Comparison of ENCODE assay signal across 8 mouse cellular contexts in the genomic region with DNA sequence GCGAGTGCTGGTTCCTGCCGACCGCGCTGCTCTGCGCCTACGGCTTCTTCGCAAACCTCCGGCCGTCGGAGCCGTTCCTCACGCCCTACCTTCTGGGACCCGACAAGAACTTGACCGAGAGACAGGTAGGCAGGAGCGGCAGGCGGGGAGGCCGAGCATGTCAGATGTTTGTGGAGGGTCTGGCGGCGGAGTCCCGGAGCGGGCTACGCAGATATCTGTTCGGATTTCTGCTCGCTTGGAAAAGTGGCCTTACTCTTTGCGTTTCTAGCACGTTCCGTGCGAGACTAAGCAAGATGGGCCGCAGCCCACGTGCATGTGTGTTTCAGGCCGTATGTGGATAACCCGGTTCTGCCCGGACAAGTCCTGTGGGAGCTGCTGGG. TPM values are rescaled to one million over a fixed set of nuclear protein-coding genes. Genes with fewer than 3 reads are reported as not detected.
DNase-seq lines count a peak whose midpoint lies in the region; ATAC-seq lines count a peak whose summit lies in the region.

No protein-coding gene starts in this region.

- H3K4me3 ChIP-seq in embryonic facial prominence, embryonic 11.5 days (ENCODE audit: low read depth, low read length), result peak overlapping the region; percentile 70
- peak overlapping the region; percentile 72 for H3K4me3 ChIP-seq in midbrain, embryonic 15.5 days

- peak; percentile 22 for DNase-seq in heart, adult 8-10 months (ENCODE audit: low spot score)
- DNase-seq in heart, adult 11 months, result no peak
- DNase-seq in 416B (ENCODE audit: low read depth), result peak; percentile 66
- no peak for DNase-seq in embryonic facial prominence, embryonic 11.5 days (ENCODE audit: low spot score)
- no peak for DNase-seq in thymus, postnatal 10 days (ENCODE audit: low spot score in 2 of 2)
- DNase-seq in thymus, postnatal 0 days (ENCODE audit: low spot score), result no peak

- peak overlapping the region; percentile 89 for H3K4me2 ChIP-seq in embryonic facial prominence, embryonic 11.5 days (ENCODE audit: low read depth, low read length)
- H3K4me2 ChIP-seq in midbrain, embryonic 15.5 days, result peak overlapping the region; percentile 74

- H3K9ac ChIP-seq in embryonic facial prominence, embryonic 11.5 days (replicated peaks; ENCODE audit: low read length), result peak overlapping the region; percentile 69
- H3K9ac ChIP-seq in midbrain, embryonic 15.5 days, result peak overlapping the region; percentile 58

- peaks cover 2% of the 10 kb centered on the region; the same call in 1 of the 2 replicates for H3K4me1 ChIP-seq in embryonic facial prominence, embryonic 11.5 days (ENCODE audit: control insufficient read depth, insufficient read depth, low read length)
- H3K4me1 ChIP-seq in midbrain, embryonic 15.5 days, result peaks cover 23% of the 10 kb centered on the region

- ATAC-seq in embryonic facial prominence, embryonic 11.5 days (replicated peaks; ENCODE audit: insufficient number of reproducible peaks, low FRiP score, low TSS enrichment, low read depth), result no peak; the same call in 1 of the 2 replicates
- ATAC-seq in inflammation-experienced regulatory T-cells, adult 6 months, result peak; percentile 26
- peak; percentile 37; the same call in 1 of the 2 replicates for ATAC-seq in midbrain, embryonic 15.5 days (replicated peaks)

- WGBS in embryonic facial prominence, embryonic 11.5 days, result under 1% methylated on average over 33 of the region's 33 CpGs
- WGBS in midbrain, embryonic 15.5 days, result under 1% methylated on average over 33 of the region's 33 CpGs

- H3K27me3 ChIP-seq in embryonic facial prominence, embryonic 11.5 days (ENCODE audit: control insufficient read depth, insufficient read depth, low read length), result no peaks in the 10 kb centered on the region
- H3K27me3 ChIP-seq in midbrain, embryonic 15.5 days (replicated peaks), result no peaks in the 10 kb centered on the region

- H3K9me3 ChIP-seq in embryonic facial prominence, embryonic 11.5 days (replicated peaks; ENCODE audit: control insufficient read depth, low read length), result no peaks in the 10 kb centered on the region
- H3K9me3 ChIP-seq in midbrain, embryonic 15.5 days, result no peaks in the 10 kb centered on the region

- H3K27ac ChIP-seq in embryonic facial prominence, embryonic 11.5 days (replicated peaks; ENCODE audit: low read depth, low read length), result peak overlapping the region; percentile 59
- H3K27ac ChIP-seq in midbrain, embryonic 15.5 days, result peak overlapping the region; percentile 80

- H3K36me3 ChIP-seq in embryonic facial prominence, embryonic 11.5 days (replicated peaks; ENCODE audit: control insufficient read depth, insufficient read depth, low read depth, low read length), result no peaks in the 10 kb centered on the region
- H3K36me3 ChIP-seq in midbrain, embryonic 15.5 days (replicated peaks), result no peaks in the 10 kb centered on the region

RNA-seq across cellular contexts. Expression of gene Slc19a2, which starts 0.5 kb away (rescaled TPM):
- total RNA-seq in heart, adult 8-10 months (2022), result 1 to 10 TPM; 6.4 to 9.5 (median 8.5) TPM
- 10.5 and 11.8 TPM in 2 replicates for polyA plus RNA-seq in embryonic facial prominence, embryonic 11.5 days (2014; fragmentation: Nextera tagmentation; extraction: Ambion mirVana)
- 1 to 10 TPM; 1.3 to 2.1 (median 1.6) TPM for polyA plus RNA-seq in inflammation-experienced regulatory T-cells, adult 6 months (2017; shearing (Covaris generic))
- polyA plus RNA-seq in midbrain, embryonic 15.5 days (2015; fragmentation: Nextera tagmentation; extraction: Ambion mirVana), result 7.7 and 9.0 TPM in 2 replicates
- 3.5 and 4.1 TPM in 2 replicates for polyA plus RNA-seq in thymus, postnatal 0 days (2015; fragmentation: Nextera tagmentation; extraction: Ambion mirVana)

RNA-seq across cellular contexts. Expression of gene Ccdc181, which starts 26.1 kb away (rescaled TPM):
- 10 to 100 TPM in 1 of 4 experiments, 1 to 10 TPM in 3; 9.0 to 10.0 (median 10.0) TPM for total RNA-seq in heart, adult 8-10 months (2022)
- polyA plus RNA-seq in embryonic facial prominence, embryonic 11.5 days (2014; fragmentation: Nextera tagmentation; extraction: Ambion mirVana), result 8.7 and 9.6 TPM in 2 replicates
- polyA plus RNA-seq in inflammation-experienced regulatory T-cells, adult 6 months (2017; shearing (Covaris generic)), result 10 to 100 TPM in 2 of 3 experiments, 1 to 10 TPM in 1; 8.4 to 11.3 (median 10.6) TPM
- 24.8 and 25.7 TPM in 2 replicates for polyA plus RNA-seq in midbrain, embryonic 15.5 days (2015; fragmentation: Nextera tagmentation; extraction: Ambion mirVana)
- polyA plus RNA-seq in thymus, postnatal 0 days (2015; fragmentation: Nextera tagmentation; extraction: Ambion mirVana), result 11.4 and 11.5 TPM in 2 replicates

RNA-seq across cellular contexts. Expression of gene Nme7, which starts 54.6 kb away (rescaled TPM):
- 1 to 10 TPM; 4.0 to 5.4 (median 4.7) TPM for total RNA-seq in heart, adult 8-10 months (2022)
- polyA plus RNA-seq in embryonic facial prominence, embryonic 11.5 days (2014; fragmentation: Nextera tagmentation; extraction: Ambion mirVana), result 46.7 and 51.6 TPM in 2 replicates
- 10 to 100 TPM; 11.5 to 19.0 (median 12.5) TPM for polyA plus RNA-seq in inflammation-experienced regulatory T-cells, adult 6 months (2017; shearing (Covaris generic))
- 29.6 and 35.7 TPM in 2 replicates for polyA plus RNA-seq in midbrain, embryonic 15.5 days (2015; fragmentation: Nextera tagmentation; extraction: Ambion mirVana)
- 27.3 and 30.3 TPM in 2 replicates for polyA plus RNA-seq in thymus, postnatal 0 days (2015; fragmentation: Nextera tagmentation; extraction: Ambion mirVana)

RNA-seq across cellular contexts. Expression of gene Blzf1, which starts 58.0 kb away (rescaled TPM):
- 10 to 100 TPM; 21.3 to 22.2 (median 21.8) TPM for total RNA-seq in heart, adult 8-10 months (2022)
- polyA plus RNA-seq in embryonic facial prominence, embryonic 11.5 days (2014; fragmentation: Nextera tagmentation; extraction: Ambion mirVana), result 26.7 and 26.9 TPM in 2 replicates
- 10 to 100 TPM; 22.7 to 24.3 (median 23.1) TPM for polyA plus RNA-seq in inflammation-experienced regulatory T-cells, adult 6 months (2017; shearing (Covaris generic))
- polyA plus RNA-seq in midbrain, embryonic 15.5 days (2015; fragmentation: Nextera tagmentation; extraction: Ambion mirVana), result 30.0 and 30.6 TPM in 2 replicates
- polyA plus RNA-seq in thymus, postnatal 0 days (2015; fragmentation: Nextera tagmentation; extraction: Ambion mirVana), result 23.6 and 24.0 TPM in 2 replicates

Comparison
In these comparisons a context has a peak if more than half of its experiments do, and no peak if none do; other contexts are left out.
1. DNase-seq: peak in heart, adult 8-10 months (single experiment) and 416B (single experiment); none in heart, adult 11 months (single experiment), embryonic facial prominence, embryonic 11.5 days (single experiment), thymus, postnatal 10 days (0 of 2) and thymus, postnatal 0 days (single experiment).